Mouse (Mus musculus) forebrain, embryonic 14.5 days (tissue): ENCODE results near the gene S1pr5. TPM values are rescaled to one million over a fixed set of nuclear protein-coding genes. Genes with fewer than 3 reads are reported as not detected.
A peak's percentile ranks its signal among the peaks of the same experiment; 100 is the strongest.

Experiments used
- ATAC-seq: fragments of 200-750 bp; cut with Nextera tagmentation; 2 replicates; pipeline ENCODE4 v1.8.0; 2017; ENCODE audit warnings: mild to moderate bottlenecking, moderate library complexity
- DNase-seq: peaks from one replicate; pipeline ENCODE4 v3.0.0-alpha.2; 2015; ENCODE audit warnings: low spot score
- H3K27ac ChIP-seq: fragments of 300-500 bp; sonication (generic); 2 replicates; pipeline ENCODE4 v1.5.1; 2014; ENCODE audit warnings: low read depth, mild to moderate bottlenecking, control low read depth, low read length, moderate library complexity
- H3K27me3 ChIP-seq: fragments of 300-500 bp; sonication (generic); replicated peaks from 2 replicates; pipeline ENCODE4 v1.6.1; 2014; ENCODE audit warnings: low read length, control low read depth, mixed read lengths; ENCODE audit not compliant: control insufficient read depth, insufficient read depth
- H3K36me3 ChIP-seq: fragments of 300-500 bp; sonication (generic); 2 replicates; pipeline ENCODE4 v1.6.1; 2014; ENCODE audit warnings: low read length, control low read depth; ENCODE audit not compliant: control insufficient read depth, insufficient read depth
- H3K4me1 ChIP-seq: fragments of 300-500 bp; sonication (generic); 2 replicates; pipeline ENCODE4 v1.6.1; 2014; ENCODE audit warnings: antibody characterized with exemption, low read length, control low read depth; ENCODE audit not compliant: control insufficient read depth, insufficient read depth
- H3K4me2 ChIP-seq: fragments of 300-500 bp; sonication (generic); 2 replicates; pipeline ENCODE4 v1.6.1; 2014; ENCODE audit warnings: mild to moderate bottlenecking, control low read depth, low read length
- H3K4me3 ChIP-seq: fragments of 300-500 bp; sonication (generic); 2 replicates; pipeline ENCODE4 v1.5.1; 2014; ENCODE audit warnings: low read depth, low read length, control low read depth
- H3K9ac ChIP-seq: fragments of 300-500 bp; sonication (generic); 2 replicates; pipeline ENCODE4 v1.6.1; 2014; ENCODE audit warnings: mild to moderate bottlenecking, low read length, control low read depth, moderate library complexity
- H3K9me3 ChIP-seq: fragments of 300-500 bp; sonication (generic); replicated peaks from 2 replicates; pipeline ENCODE4 v1.6.1; 2016; ENCODE audit warnings: low read length, control low read depth, mixed read lengths; ENCODE audit not compliant: control insufficient read depth
- WGBS: fragments of 180-500 bp; shearing (Covaris S2); extraction: QIAGEN DNeasy Blood & Tissue Kit; methylation state at CpG from one replicate; pipeline ENCODE4 v1.1.7; 2014; 5-methylcytosine and 5-hydroxymethylcytosine counted together
- polyA plus RNA-seq: library from polyadenylated mRNA; unstranded; fragments of >200 nt; fragmentation: Nextera tagmentation; extraction: Ambion mirVana; gene quantifications from 2 replicates; pipeline ENCODE4 v1.2.1, GENCODE M21; 2014

The S1pr5 gene
- polyA plus RNA-seq, 1 experiment from 2014 or later = 0.94 TPM

- no peak for ATAC-seq
- Histone ChIP-seq H3K4me1 (peaks cover 24% of the 10 kb centered on the region), H3K27me3 (no peaks in the 10 kb centered on the region), H3K4me2 (peak overlapping the region; percentile 66), H3K9ac (peak overlapping the region; percentile 79), H3K27ac (no peak overlapping the region), H3K9me3 (no peaks in the 10 kb centered on the region), H3K4me3 (peak overlapping the region; percentile 76), H3K36me3 (peaks cover 34% of the 10 kb centered on the region)
- 74% methylated on average over 3 of the region's 3 CpGs for WGBS
- no peak for DNase-seq
Observed at GRCm38 (mm10) chr9:21286753-21287152, 38.5 kb upstream of the S1pr5 start.

GRCm38 (mm10) chr9:21283994-21284393 lies 35.8 kb upstream of the S1pr5 start:
- no peaks in the 10 kb centered on the region for H3K9me3 ChIP-seq
- no peak overlapping the region for H3K9ac ChIP-seq
- H3K27ac ChIP-seq = no peak overlapping the region
- peaks cover 60% of the 10 kb centered on the region for H3K36me3 ChIP-seq
- 86% methylated on average over 3 of the region's 3 CpGs for WGBS
- no peak overlapping the region for H3K4me2 ChIP-seq
- ATAC-seq (no peak), DNase-seq (no peak)
- peaks cover 12% of the 10 kb centered on the region for H3K4me1 ChIP-seq
- H3K4me3 ChIP-seq = no peak overlapping the region
- H3K27me3 ChIP-seq = no peaks in the 10 kb centered on the region

- H3K9ac ChIP-seq = no peak overlapping the region
- H3K9me3 ChIP-seq = no peaks in the 10 kb centered on the region
- no peaks in the 10 kb centered on the region for H3K27me3 ChIP-seq
- H3K4me2 ChIP-seq = no peak overlapping the region
- H3K4me1 ChIP-seq = peaks cover 11% of the 10 kb centered on the region
- no peak overlapping the region for H3K4me3 ChIP-seq
- ATAC-seq = no peak
- WGBS = 93% methylated on average over 5 of the region's 5 CpGs
- H3K27ac ChIP-seq = no peak overlapping the region
- peaks cover 64% of the 10 kb centered on the region for H3K36me3 ChIP-seq
- no peak for DNase-seq
Observed at GRCm38 (mm10) chr9:21283591-21283990, 35.3 kb upstream of the S1pr5 start.

- H3K9me3 ChIP-seq = no peaks in the 10 kb centered on the region
- H3K4me3 ChIP-seq = no peak overlapping the region
- H3K9ac ChIP-seq = no peak overlapping the region
- DNase-seq = no peak
- ATAC-seq = no peak
- no peaks in the 10 kb centered on the region for H3K27me3 ChIP-seq
- H3K4me2 ChIP-seq = no peak overlapping the region
- H3K36me3 ChIP-seq = peaks cover 92% of the 10 kb centered on the region
- H3K27ac ChIP-seq = no peak overlapping the region
- H3K4me1 ChIP-seq = no peaks in the 10 kb centered on the region
- 91% methylated on average over 5 of the region's 5 CpGs for WGBS
Observed at GRCm38 (mm10) chr9:21277776-21278175, 29.5 kb upstream of the S1pr5 start.

GRCm38 (mm10) chr9:21276307-21276706 lies 28.1 kb upstream of the S1pr5 start:
- no peaks in the 10 kb centered on the region for H3K27me3 ChIP-seq
- no peak overlapping the region for H3K9ac ChIP-seq
- peaks cover 92% of the 10 kb centered on the region for H3K36me3 ChIP-seq
- no peak for ATAC-seq
- H3K27ac ChIP-seq = no peak overlapping the region
- no peak overlapping the region for H3K4me2 ChIP-seq
- no peaks in the 10 kb centered on the region for H3K4me1 ChIP-seq
- no peak overlapping the region for H3K4me3 ChIP-seq
- whole genome bisulfite sequencing = 90% methylated on average over 8 of the region's 8 CpGs
- H3K9me3 ChIP-seq = no peaks in the 10 kb centered on the region
- DNase-seq = no peak

- 89% methylated on average over 12 of the region's 12 CpGs for WGBS
- no peak overlapping the region for H3K27ac ChIP-seq
- H3K9ac ChIP-seq = no peak overlapping the region
- ATAC-seq (no peak), DNase-seq (no peak)
- peaks cover 92% of the 10 kb centered on the region for H3K36me3 ChIP-seq
- H3K4me2 ChIP-seq = no peak overlapping the region
- H3K4me1 ChIP-seq = no peaks in the 10 kb centered on the region
- H3K9me3 ChIP-seq = no peaks in the 10 kb centered on the region
- no peak overlapping the region for H3K4me3 ChIP-seq
- H3K27me3 ChIP-seq = no peaks in the 10 kb centered on the region
Observed at GRCm38 (mm10) chr9:21275727-21276126, 27.5 kb upstream of the S1pr5 start.

GRCm38 (mm10) chr9:21275013-21275710 lies 26.9 kb upstream of the S1pr5 start:
- Histone ChIP-seq H3K36me3 (peaks cover 94% of the 10 kb centered on the region), H3K4me3 (no peak overlapping the region), H3K27me3 (no peaks in the 10 kb centered on the region), H3K9me3 (no peaks in the 10 kb centered on the region), H3K4me2 (no peak overlapping the region), H3K4me1 (no peaks in the 10 kb centered on the region), H3K9ac (no peak overlapping the region), H3K27ac (no peak overlapping the region)
- 88% methylated on average over 7 of the region's 7 CpGs for WGBS
- ATAC-seq (no peak), DNase-seq (no peak)

GRCm38 (mm10) chr9:21274336-21274735 lies 26.1 kb upstream of the S1pr5 start:
- WGBS = 90% methylated on average over 3 of the region's 3 CpGs
- DNase-seq = no peak
- Histone ChIP-seq H3K27ac (no peak overlapping the region), H3K9me3 (no peaks in the 10 kb centered on the region), H3K36me3 (peaks cover 92% of the 10 kb centered on the region), H3K4me3 (no peak overlapping the region), H3K4me2 (no peak overlapping the region), H3K27me3 (no peaks in the 10 kb centered on the region), H3K4me1 (no peaks in the 10 kb centered on the region), H3K9ac (no peak overlapping the region)
- ATAC-seq = no peak

GRCm38 (mm10) chr9:21273520-21274228 lies 25.4 kb upstream of the S1pr5 start:
- WGBS = 83% methylated on average over 7 of the region's 7 CpGs
- Histone ChIP-seq H3K27ac (no peak overlapping the region), H3K9ac (no peak overlapping the region), H3K4me1 (no peaks in the 10 kb centered on the region), H3K4me2 (no peak overlapping the region), H3K4me3 (no peak overlapping the region), H3K27me3 (no peaks in the 10 kb centered on the region), H3K9me3 (no peaks in the 10 kb centered on the region), H3K36me3 (peaks cover 92% of the 10 kb centered on the region)
- ATAC-seq (no peak), DNase-seq (no peak)
